Mouse (Mus musculus) liver, adult 2 months (tissue): ENCODE measurements around the gene Zfp771.

Experiments used
- CTCF ChIP-seq: fragments of 200-500 bp; IDR thresholded peaks from 2 replicates; pipeline ENCODE4 v1.5.1; 2011; ENCODE audit warnings: low read depth, low read length, control low read depth
- POLR2A ChIP-seq: fragments of 200-500 bp; IDR thresholded peaks from 2 replicates; pipeline ENCODE4 v1.6.1; 2011; ENCODE audit warnings: low read length, control low read depth; ENCODE audit not compliant: insufficient read depth; ENCODE audit errors: extremely low read depth

DNA sequence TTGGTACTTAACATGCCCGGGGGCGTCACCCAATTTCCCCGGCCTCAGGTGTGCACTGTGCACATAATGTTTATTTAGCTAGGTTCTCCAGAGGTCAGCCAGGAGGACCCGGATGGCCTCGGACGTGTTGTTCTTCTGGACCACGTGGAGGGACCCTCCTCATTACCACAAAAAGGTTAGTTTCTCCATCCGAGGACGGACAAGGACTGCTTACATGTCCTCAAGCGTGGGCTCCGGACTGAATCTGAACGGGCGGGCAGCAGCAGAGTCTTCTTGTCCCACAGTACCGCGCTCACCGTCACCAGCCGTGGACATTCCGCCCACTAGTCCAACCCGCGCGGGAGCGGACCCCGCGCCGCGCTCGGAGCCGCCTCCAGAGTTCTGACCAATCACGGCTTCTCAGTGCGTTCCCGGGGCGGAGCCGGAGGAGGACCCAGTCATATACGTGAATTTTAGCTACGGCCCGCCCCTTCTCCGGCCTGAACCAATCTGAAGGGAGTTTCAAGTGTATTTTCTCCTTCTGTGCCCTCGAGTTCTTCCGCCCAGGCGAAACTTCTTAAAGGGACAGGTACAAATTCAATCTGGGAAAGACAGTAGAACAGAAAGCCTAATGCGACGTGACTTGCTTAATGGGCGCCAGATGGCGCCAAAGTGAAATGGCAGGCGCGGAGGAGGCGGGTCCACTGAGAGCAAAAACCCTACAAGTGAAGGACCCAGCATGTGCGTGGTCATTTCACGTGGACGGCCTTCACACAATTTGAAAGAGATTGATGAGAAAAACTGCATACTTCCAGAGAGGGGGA lies 16.4 kb downstream of the Zfp771 start, which contains the start of gene Dctpp1:
- TF ChIP-seq POLR2A (peak; percentile 78), CTCF (peak; percentile 91)
